Mouse (Mus musculus): Measurements from ENCODE around the gene Kalrn.

DNA sequence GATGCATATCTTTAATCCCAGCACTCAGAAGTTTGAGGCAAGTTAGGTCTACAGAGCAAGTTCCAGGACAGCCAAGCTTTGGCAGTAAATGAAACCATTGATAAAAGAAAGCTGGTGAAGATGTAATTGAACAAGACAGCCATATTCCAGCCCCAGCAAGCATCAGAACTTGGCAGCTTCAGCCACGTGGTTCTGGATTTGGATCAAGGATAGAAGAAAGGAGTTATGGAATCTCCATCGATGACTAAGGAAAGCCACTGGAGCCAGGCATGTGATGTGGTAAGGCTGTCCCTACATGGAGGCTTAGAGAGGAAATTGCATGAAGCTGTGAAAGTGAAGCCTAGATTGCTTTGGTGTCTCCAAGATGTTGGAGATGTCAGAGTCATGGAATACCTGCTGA, 40.7 kb upstream of the Kalrn start:
- TF ChIP-seq POLR2A (IDR thresholded peaks at IDR 0.05; ENCODE audit: low read depth, low read length) (no peak), CTCF (IDR thresholded peaks at IDR 0.05; ENCODE audit: extremely low read depth, insufficient read length, insufficient replicate concordance, low read depth, low read length) (no peak)
